Mouse (Mus musculus): ENCODE results near the gene Bcl2l11. TPM values are rescaled to one million over a fixed set of nuclear protein-coding genes. Genes with fewer than 3 reads are reported as not detected.

The Bcl2l11 gene
- polyA plus RNA-seq, 1 experiment from 2014 or later = 8.8 TPM

DNA sequence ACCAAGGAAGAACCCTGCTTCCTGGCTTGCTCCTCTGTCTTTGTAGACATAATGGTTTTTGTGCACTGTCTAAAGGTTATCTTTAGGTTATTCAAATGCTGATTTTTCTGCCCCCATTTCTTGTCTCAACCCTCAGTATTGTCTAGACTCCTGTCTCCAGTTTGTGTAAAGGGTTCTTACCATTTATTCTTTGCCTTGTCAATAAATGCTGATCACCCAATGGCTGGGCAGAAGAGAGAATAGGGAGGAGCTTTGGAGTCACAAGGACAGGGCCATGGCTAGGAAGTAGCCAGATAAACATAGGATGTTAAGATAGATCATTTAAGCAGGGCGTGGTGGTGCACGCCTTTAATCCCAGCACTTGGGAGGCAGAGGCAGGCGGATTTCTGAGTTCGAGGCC is 57.9 kb downstream of the Bcl2l11 start:
- Histone ChIP-seq H3K4me3 (replicated peaks; ENCODE audit: low read length) (no peak overlapping the region), H3K9ac (replicated peaks; ENCODE audit: low read depth, low read length) (no peak overlapping the region), H3K36me3 (ENCODE audit: control insufficient read depth, insufficient read depth) (no peaks in the 10 kb centered on the region), H3K4me1 (replicated peaks; ENCODE audit: control insufficient read depth, insufficient read depth, low read length) (0 out of 2 replicates have a peak, but pooled peaks cover 2% of the 10 kb centered on the region), H3K4me2 (ENCODE audit: low read length) (no peak overlapping the region), H3K9me3 (ENCODE audit: control insufficient read depth, low read length) (no peaks in the 10 kb centered on the region), H3K27ac (ENCODE audit: low read length) (no peak overlapping the region), H3K27me3 (replicated peaks; ENCODE audit: control insufficient read depth, insufficient read depth, low read length) (no peaks in the 10 kb centered on the region)
- WGBS = 100% methylated on average over 4 of the region's 4 CpGs
- no peak for ATAC-seq

DNA sequence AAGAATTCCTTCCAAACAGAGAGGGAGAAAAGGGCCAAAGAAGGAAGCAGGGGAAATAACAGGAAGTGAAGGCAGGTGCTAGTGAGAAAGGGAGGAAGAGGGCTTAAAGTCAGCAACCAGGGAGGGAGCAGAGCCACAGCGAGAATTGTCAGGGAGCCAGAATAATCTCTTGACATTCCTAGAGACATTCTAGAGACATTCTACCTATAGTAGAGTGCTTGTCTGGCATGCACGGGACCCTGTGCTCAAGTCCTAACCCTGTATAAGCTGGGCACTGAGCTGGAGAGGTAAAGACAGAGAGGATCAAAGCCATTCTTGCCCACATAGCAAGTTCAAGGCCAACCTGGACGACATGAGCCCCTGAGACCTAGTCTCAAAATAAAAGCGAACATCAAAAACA is 60.1 kb downstream of the Bcl2l11 start:
- Histone ChIP-seq H3K27me3 (replicated peaks; ENCODE audit: control insufficient read depth, insufficient read depth, low read length) (no peaks in the 10 kb centered on the region), H3K4me2 (ENCODE audit: low read length) (no peak overlapping the region), H3K9ac (replicated peaks; ENCODE audit: low read depth, low read length) (no peak overlapping the region), H3K4me3 (replicated peaks; ENCODE audit: low read length) (no peak overlapping the region), H3K36me3 (ENCODE audit: control insufficient read depth, insufficient read depth) (no peaks in the 10 kb centered on the region), H3K4me1 (replicated peaks; ENCODE audit: control insufficient read depth, insufficient read depth, low read length) (no peaks in the 10 kb centered on the region), H3K27ac (ENCODE audit: low read length) (no peak overlapping the region), H3K9me3 (ENCODE audit: control insufficient read depth, low read length) (no peaks in the 10 kb centered on the region)
- no peak for ATAC-seq
- 81% methylated on average over 4 of the region's 4 CpGs for WGBS

DNA sequence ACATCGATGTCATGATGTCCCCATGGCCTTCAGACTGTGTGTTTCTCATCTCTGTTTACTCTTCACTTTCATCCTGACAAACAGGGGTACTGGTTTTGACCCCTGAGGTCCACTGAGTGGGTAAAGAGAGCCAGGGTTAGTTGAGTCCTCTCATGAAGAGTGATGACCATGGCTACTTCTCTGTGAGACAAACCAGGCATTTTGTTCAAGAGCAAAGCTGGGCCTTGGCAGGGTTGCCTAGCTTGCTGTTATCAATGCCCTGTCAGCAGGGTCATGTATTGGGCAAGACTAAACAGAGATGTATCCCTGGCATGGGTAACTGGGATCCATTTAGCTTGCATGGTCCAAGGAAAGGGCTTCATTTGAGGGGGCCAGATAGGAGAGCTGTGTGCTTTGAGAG is 61.4 kb downstream of the Bcl2l11 start:
- Histone ChIP-seq H3K27ac (ENCODE audit: low read length) (no peak overlapping the region), H3K9ac (replicated peaks; ENCODE audit: low read depth, low read length) (no peak overlapping the region), H3K4me3 (replicated peaks; ENCODE audit: low read length) (no peak overlapping the region), H3K4me1 (replicated peaks; ENCODE audit: control insufficient read depth, insufficient read depth, low read length) (no peaks in the 10 kb centered on the region), H3K4me2 (ENCODE audit: low read length) (no peak overlapping the region), H3K27me3 (replicated peaks; ENCODE audit: control insufficient read depth, insufficient read depth, low read length) (no peaks in the 10 kb centered on the region), H3K9me3 (ENCODE audit: control insufficient read depth, low read length) (no peaks in the 10 kb centered on the region), H3K36me3 (ENCODE audit: control insufficient read depth, insufficient read depth) (no peaks in the 10 kb centered on the region)
- no peak for ATAC-seq
- WGBS = 98% methylated on average over 1 of the region's 1 CpGs

DNA sequence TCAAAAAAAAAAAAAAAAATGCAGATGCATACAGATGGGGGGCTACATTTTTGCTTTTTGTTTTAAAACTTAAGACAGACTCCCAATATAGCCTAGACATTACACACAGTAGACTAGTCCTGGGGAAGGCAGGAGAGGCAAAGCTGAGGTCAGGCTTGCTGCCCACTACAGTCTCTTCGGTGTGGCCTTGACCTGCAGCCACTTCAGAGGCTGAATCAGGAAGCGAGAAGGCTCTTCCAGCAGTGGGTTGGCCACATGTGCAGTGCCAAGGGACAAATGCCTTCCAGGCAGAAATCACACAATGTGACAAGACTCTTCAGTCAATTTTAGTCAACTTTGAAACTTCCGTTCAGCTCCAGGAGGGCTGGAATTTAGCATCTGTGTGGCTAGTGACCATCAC is 62.6 kb downstream of the Bcl2l11 start:
- Histone ChIP-seq H3K36me3 (ENCODE audit: control insufficient read depth, insufficient read depth) (no peaks in the 10 kb centered on the region), H3K27ac (ENCODE audit: low read length) (no peak overlapping the region), H3K4me3 (replicated peaks; ENCODE audit: low read length) (no peak overlapping the region), H3K27me3 (replicated peaks; ENCODE audit: control insufficient read depth, insufficient read depth, low read length) (no peaks in the 10 kb centered on the region), H3K4me2 (ENCODE audit: low read length) (no peak overlapping the region), H3K9ac (replicated peaks; ENCODE audit: low read depth, low read length) (no peak overlapping the region), H3K4me1 (replicated peaks; ENCODE audit: control insufficient read depth, insufficient read depth, low read length) (no peaks in the 10 kb centered on the region), H3K9me3 (ENCODE audit: control insufficient read depth, low read length) (no peaks in the 10 kb centered on the region)
- ATAC-seq = no peak
- WGBS = 94% methylated on average over 3 of the region's 3 CpGs

DNA sequence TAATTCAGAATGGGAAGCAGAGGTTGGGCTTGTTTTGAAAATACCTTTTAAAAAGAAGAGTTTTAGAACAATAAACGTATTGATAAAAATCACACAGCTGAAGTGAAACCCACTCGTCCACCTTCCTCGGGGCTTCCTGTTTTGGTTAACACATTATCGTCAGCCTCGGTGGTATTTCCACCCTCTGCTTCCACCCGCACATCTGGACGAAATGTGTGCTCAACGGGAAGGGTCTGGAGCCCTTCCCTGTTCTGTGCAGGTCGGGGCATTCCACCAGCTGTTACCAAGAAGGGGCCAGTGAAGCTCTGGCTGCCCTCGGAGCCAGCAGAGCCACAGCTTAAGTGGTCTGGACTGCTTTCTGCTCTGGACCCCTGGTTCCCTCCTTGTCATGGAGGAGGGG is 63.9 kb downstream of the Bcl2l11 start:
- Histone ChIP-seq H3K4me3 (replicated peaks; ENCODE audit: low read length) (no peak overlapping the region), H3K27ac (ENCODE audit: low read length) (no peak overlapping the region), H3K4me2 (ENCODE audit: low read length) (no peak overlapping the region), H3K36me3 (ENCODE audit: control insufficient read depth, insufficient read depth) (no peaks in the 10 kb centered on the region), H3K4me1 (replicated peaks; ENCODE audit: control insufficient read depth, insufficient read depth, low read length) (no peaks in the 10 kb centered on the region), H3K9me3 (ENCODE audit: control insufficient read depth, low read length) (no peaks in the 10 kb centered on the region), H3K9ac (replicated peaks; ENCODE audit: low read depth, low read length) (no peak overlapping the region), H3K27me3 (replicated peaks; ENCODE audit: control insufficient read depth, insufficient read depth, low read length) (no peaks in the 10 kb centered on the region)
- 76% methylated on average over 10 of the region's 10 CpGs for WGBS
- ATAC-seq = no peak

DNA sequence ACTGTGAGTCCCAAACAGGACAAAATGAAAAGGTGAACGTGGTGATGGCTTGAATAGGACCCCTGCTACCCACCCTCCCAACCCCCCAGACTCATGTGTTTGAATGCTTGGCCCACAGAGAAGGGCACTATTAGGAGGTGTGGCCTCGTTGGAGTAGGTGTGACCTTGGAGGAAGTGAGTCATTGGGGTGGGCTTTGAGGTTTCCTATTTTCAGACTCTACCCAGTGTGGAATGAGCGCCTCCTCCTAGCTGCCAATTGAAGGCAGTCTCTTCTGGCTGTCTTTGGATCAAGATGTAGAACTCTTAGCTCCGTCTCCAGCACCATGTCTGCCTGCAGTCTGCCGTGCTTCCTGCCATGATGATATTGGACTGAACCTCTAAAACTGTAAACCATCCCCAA is 64.4 kb downstream of the Bcl2l11 start:
- 74% methylated on average over 5 of the region's 5 CpGs for WGBS
- Histone ChIP-seq H3K36me3 (ENCODE audit: control insufficient read depth, insufficient read depth) (no peaks in the 10 kb centered on the region), H3K4me2 (ENCODE audit: low read length) (no peak overlapping the region), H3K4me3 (replicated peaks; ENCODE audit: low read length) (no peak overlapping the region), H3K9ac (replicated peaks; ENCODE audit: low read depth, low read length) (no peak overlapping the region), H3K27me3 (replicated peaks; ENCODE audit: control insufficient read depth, insufficient read depth, low read length) (no peaks in the 10 kb centered on the region), H3K4me1 (replicated peaks; ENCODE audit: control insufficient read depth, insufficient read depth, low read length) (no peaks in the 10 kb centered on the region), H3K9me3 (ENCODE audit: control insufficient read depth, low read length) (no peaks in the 10 kb centered on the region), H3K27ac (ENCODE audit: low read length) (no peak overlapping the region)
- no peak for ATAC-seq

DNA sequence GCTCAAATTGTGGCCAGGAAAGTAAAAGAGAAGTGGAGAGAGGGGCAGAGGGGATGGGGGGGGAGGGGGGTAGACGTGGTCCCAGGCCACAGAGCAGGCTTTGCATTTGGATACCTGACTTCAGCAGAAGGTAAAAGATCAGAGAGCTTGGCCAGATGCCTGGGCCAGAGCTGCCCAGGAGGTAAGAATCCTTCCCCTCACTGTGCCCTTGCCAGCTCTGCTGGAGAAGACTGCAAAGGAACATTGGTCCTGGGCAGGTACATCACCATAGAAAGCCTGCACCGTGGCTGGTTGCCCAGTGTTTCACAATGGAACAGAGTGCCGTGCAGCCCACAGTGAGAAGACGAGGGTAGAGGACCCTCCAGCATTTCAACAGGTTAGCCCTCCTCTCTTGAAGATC is 67.6 kb downstream of the Bcl2l11 start:
- H3K4me2 ChIP-seq (ENCODE audit: low read length) = no peak overlapping the region
- H3K4me3 ChIP-seq (replicated peaks; ENCODE audit: low read length) = no peak overlapping the region
- no peak for ATAC-seq
- H3K4me1 ChIP-seq (replicated peaks; ENCODE audit: control insufficient read depth, insufficient read depth, low read length) = no peaks in the 10 kb centered on the region
- H3K27ac ChIP-seq (ENCODE audit: low read length) = no peak overlapping the region
- H3K9ac ChIP-seq (replicated peaks; ENCODE audit: low read depth, low read length) = no peak overlapping the region
- H3K36me3 ChIP-seq (ENCODE audit: control insufficient read depth, insufficient read depth) = no peaks in the 10 kb centered on the region
- no peaks in the 10 kb centered on the region for H3K9me3 ChIP-seq (ENCODE audit: control insufficient read depth, low read length)
- WGBS = 46% methylated on average over 4 of the region's 4 CpGs
- H3K27me3 ChIP-seq (replicated peaks; ENCODE audit: control insufficient read depth, insufficient read depth, low read length) = no peaks in the 10 kb centered on the region

DNA sequence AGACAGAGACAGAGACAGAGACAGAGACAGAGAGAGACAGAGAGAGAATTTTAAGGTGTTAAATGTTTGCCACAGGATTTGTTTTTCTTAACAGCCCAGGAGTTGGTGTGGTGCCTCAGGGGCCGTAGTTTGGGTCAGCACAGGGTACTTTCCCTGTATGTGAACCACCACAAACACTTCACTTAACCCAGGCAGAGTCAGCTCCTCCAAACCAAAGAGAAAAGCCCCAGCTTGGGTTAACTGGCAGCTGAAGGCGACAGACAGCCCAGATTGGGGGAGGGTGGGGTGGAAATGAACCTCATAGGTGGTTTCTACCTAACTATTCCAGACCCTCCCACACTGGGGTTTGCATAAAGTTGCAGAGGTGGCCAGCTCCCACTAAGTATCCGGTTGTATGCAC is 71.5 kb downstream of the Bcl2l11 start:
- no peak overlapping the region for H3K4me3 ChIP-seq (replicated peaks; ENCODE audit: low read length)
- no peak for ATAC-seq
- 77% methylated on average over 3 of the region's 3 CpGs for WGBS

DNA sequence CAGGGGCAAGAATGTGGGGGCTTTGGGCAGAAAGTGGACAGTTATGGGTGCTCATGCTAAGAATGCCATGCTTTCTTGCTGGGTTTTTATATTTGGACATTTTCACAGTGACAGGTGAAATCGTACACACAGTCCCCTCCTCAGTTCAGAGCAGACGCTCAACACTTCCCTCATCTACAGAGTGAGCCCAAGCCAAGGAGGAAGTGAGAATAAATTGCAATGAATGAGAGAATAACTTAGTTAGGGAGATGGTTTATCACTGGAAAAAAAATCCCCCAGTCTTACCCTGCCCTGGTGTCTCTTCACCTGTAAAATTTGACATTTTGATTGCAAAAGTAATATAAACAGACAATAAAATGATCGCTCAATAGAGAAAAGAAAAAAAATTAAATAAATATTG is 77.3 kb downstream of the Bcl2l11 start:
- ATAC-seq = no peak
- no peaks in the 10 kb centered on the region for H3K9me3 ChIP-seq (ENCODE audit: control insufficient read depth, low read length)
- H3K36me3 ChIP-seq (ENCODE audit: control insufficient read depth, insufficient read depth) = no peaks in the 10 kb centered on the region
- no peak overlapping the region for H3K9ac ChIP-seq (replicated peaks; ENCODE audit: low read depth, low read length)
- no peak overlapping the region for H3K4me2 ChIP-seq (ENCODE audit: low read length)
- no peaks in the 10 kb centered on the region for H3K4me1 ChIP-seq (replicated peaks; ENCODE audit: control insufficient read depth, insufficient read depth, low read length)
- H3K27ac ChIP-seq (ENCODE audit: low read length) = no peak overlapping the region
- H3K27me3 ChIP-seq (replicated peaks; ENCODE audit: control insufficient read depth, insufficient read depth, low read length) = no peaks in the 10 kb centered on the region
- no peak overlapping the region for H3K4me3 ChIP-seq (replicated peaks; ENCODE audit: low read length)
- WGBS = 87% methylated on average over 3 of the region's 3 CpGs

More for the DNA sequence above, 71.5 kb downstream of the Bcl2l11 start:
- Histone ChIP-seq H3K36me3 (ENCODE audit: control insufficient read depth, insufficient read depth) (no peaks in the 10 kb centered on the region), H3K27me3 (replicated peaks; ENCODE audit: control insufficient read depth, insufficient read depth, low read length) (no peaks in the 10 kb centered on the region), H3K9ac (replicated peaks; ENCODE audit: low read depth, low read length) (no peak overlapping the region), H3K4me1 (replicated peaks; ENCODE audit: control insufficient read depth, insufficient read depth, low read length) (no peaks in the 10 kb centered on the region), H3K9me3 (ENCODE audit: control insufficient read depth, low read length) (no peaks in the 10 kb centered on the region), H3K27ac (ENCODE audit: low read length) (no peak overlapping the region), H3K4me2 (ENCODE audit: low read length) (no peak overlapping the region)

DNA sequence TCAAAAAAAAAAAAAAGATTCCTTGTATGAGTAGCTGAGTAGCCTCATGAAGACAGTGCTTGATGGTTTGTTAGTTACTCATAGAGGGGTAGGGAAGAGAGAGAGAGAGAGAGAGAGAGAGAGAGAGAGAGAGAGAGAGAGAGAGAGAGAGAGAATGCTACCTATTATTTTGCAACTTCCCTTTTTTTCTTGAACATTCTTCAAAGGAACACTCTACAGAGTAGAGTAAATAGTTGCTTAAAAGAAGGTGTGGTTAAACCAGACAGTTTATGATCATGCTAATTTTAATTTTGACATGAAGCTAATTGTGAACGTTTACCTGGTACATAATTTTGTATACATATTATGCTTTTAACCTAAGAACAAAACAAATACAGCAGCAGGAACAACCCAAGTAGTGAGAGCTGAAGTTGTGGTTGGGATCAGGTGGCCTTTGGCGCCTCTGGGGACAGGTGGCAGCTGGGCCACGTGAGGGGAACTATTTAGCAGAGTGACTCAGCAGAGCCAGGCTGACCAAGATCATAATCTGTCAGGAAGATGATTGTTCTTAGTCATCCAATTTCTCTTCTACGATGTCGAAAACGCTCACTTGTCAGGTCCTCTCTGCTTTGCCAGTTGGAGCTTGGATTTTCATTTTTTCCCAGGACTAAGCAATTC is 78.0 kb downstream of the Bcl2l11 start:
- Histone ChIP-seq H3K27ac (ENCODE audit: low read length) (no peak overlapping the region), H3K27me3 (replicated peaks; ENCODE audit: control insufficient read depth, insufficient read depth, low read length) (no peaks in the 10 kb centered on the region), H3K9ac (replicated peaks; ENCODE audit: low read depth, low read length) (no peak overlapping the region), H3K9me3 (ENCODE audit: control insufficient read depth, low read length) (no peaks in the 10 kb centered on the region), H3K36me3 (ENCODE audit: control insufficient read depth, insufficient read depth) (no peaks in the 10 kb centered on the region), H3K4me1 (replicated peaks; ENCODE audit: control insufficient read depth, insufficient read depth, low read length) (no peaks in the 10 kb centered on the region), H3K4me2 (ENCODE audit: low read length) (no peak overlapping the region), H3K4me3 (replicated peaks; ENCODE audit: low read length) (no peak overlapping the region)
- 93% methylated on average over 6 of the region's 6 CpGs for WGBS
- ATAC-seq = no peak
